ENCODE assay signal across 24 mouse cellular contexts in genomic region chr3:49887359-49887758, GRCm38 (mm10).
DNase-seq lines count a peak whose midpoint lies in the region; ATAC-seq and TF ChIP-seq lines count a peak whose summit lies in the region.
"Had no signal": no experiment of that assay in that cellular context is flagged by ENCODE, and none has a peak within 500 bp of the region (broad histone marks: within the 10 kb centered on the region; RNA-seq: fewer than 3 reads in every experiment).

No protein-coding gene starts in this region.

- TF ChIP-seq EP300 in lung, postnatal 0 days (IDR thresholded peaks at IDR 0.05), result no peak

- H3K27me3 ChIP-seq in hindbrain, embryonic 10.5 days (ENCODE audit: insufficient read depth, poor library complexity, severe bottlenecking), result no peaks in the 10 kb centered on the region
- no peaks in the 10 kb centered on the region for H3K27me3 ChIP-seq in hindbrain, embryonic 16.5 days (replicated peaks; ENCODE audit: control insufficient read depth, insufficient read depth, low read length)
- H3K27me3 ChIP-seq in lung, postnatal 0 days (replicated peaks; ENCODE audit: insufficient read depth, low read length), result no peaks in the 10 kb centered on the region
- H3K27me3 ChIP-seq: embryonic facial prominence, embryonic 15.5 days; kidney, embryonic 15.5 days; neural tube, embryonic 13.5 days; stomach, embryonic 15.5 days had no signal

- 58% methylated on average over 2 of the region's 2 CpGs for WGBS in hindbrain, embryonic 10.5 days
- 45% methylated on average over 2 of the region's 2 CpGs for WGBS in hindbrain, embryonic 16.5 days
- WGBS in lung, postnatal 0 days, result 56% methylated on average over 2 of the region's 2 CpGs

- DNase-seq in frontal cortex, postnatal 14 days (ENCODE audit: low spot score in 2 of 2), result no peak
- DNase-seq in hindbrain, embryonic 10.5 days (ENCODE audit: low spot score), result no peak
- DNase-seq in right cerebral cortex, adult 18-20 months, result peak; percentile 4
- DNase-seq in right cerebral cortex, postnatal 4 days, result no peak
- DNase-seq in layer of hippocampus, adult 11-12 months (ENCODE audit: low spot score), result no peak
- DNase-seq in lung, postnatal 0 days (ENCODE audit: low spot score), result no peak
- DNase-seq: adrenal gland, postnatal 14 days; cerebellum, adult 18-20 months; cerebellum, postnatal 25 days; gastrocnemius, postnatal 36 days; kidney, postnatal 4 days; liver, postnatal 0 days; lung, postnatal 14 days; right cerebral cortex, postnatal 14 days; thymus, adult 2 months had no signal

- H3K4me2 ChIP-seq in hindbrain, embryonic 16.5 days (ENCODE audit: low read length), result no peak overlapping the region
- no peak overlapping the region for H3K4me2 ChIP-seq in lung, postnatal 0 days (replicated peaks; ENCODE audit: low read depth, low read length)
- H3K4me2 ChIP-seq: embryonic facial prominence, embryonic 15.5 days; kidney, embryonic 15.5 days; stomach, embryonic 15.5 days had no signal

- H3K9me3 ChIP-seq in hindbrain, embryonic 10.5 days, result no peaks in the 10 kb centered on the region
- H3K9me3 ChIP-seq in hindbrain, embryonic 16.5 days (ENCODE audit: control insufficient read depth, low read length), result no peaks in the 10 kb centered on the region
- H3K9me3 ChIP-seq in lung, postnatal 0 days (ENCODE audit: low read length), result no peaks in the 10 kb centered on the region
- H3K9me3 ChIP-seq: embryonic facial prominence, embryonic 15.5 days; kidney, embryonic 15.5 days; neural tube, embryonic 13.5 days; stomach, embryonic 15.5 days had no signal

- peak; percentile 52; the same call in 1 of the 2 replicates for ATAC-seq in frontal cortex, adult (ENCODE audit: low TSS enrichment)
- ATAC-seq in hindbrain, embryonic 16.5 days, result no peak
- no peak for ATAC-seq in lung, postnatal 0 days
- ATAC-seq: activated CD4-positive, CD25-positive, alpha-beta regulatory T cell, adult 4 months; CD4-positive, CD25-positive, alpha-beta regulatory T cell, adult 4 months; intestine, embryonic 16.5 days; liver, postnatal 0 days had no signal

- TF ChIP-seq CTCF in lung, postnatal 0 days (IDR thresholded peaks at IDR 0.05), result no peak

- H3K9ac ChIP-seq in hindbrain, embryonic 16.5 days (ENCODE audit: low read depth, low read length), result no peak overlapping the region
- H3K9ac ChIP-seq in lung, postnatal 0 days (replicated peaks; ENCODE audit: low read depth), result no peak overlapping the region
- H3K9ac ChIP-seq: embryonic facial prominence, embryonic 15.5 days; kidney, embryonic 15.5 days; liver, postnatal 0 days; neural tube, embryonic 13.5 days; stomach, embryonic 15.5 days had no signal

- no peak overlapping the region for H3K4me3 ChIP-seq in hindbrain, embryonic 10.5 days
- H3K4me3 ChIP-seq in hindbrain, embryonic 16.5 days (ENCODE audit: low read length), result no peak overlapping the region
- H3K4me3 ChIP-seq in lung, postnatal 0 days (ENCODE audit: low read depth, low read length), result no peak overlapping the region
- H3K4me3 ChIP-seq: embryonic facial prominence, embryonic 15.5 days; kidney, embryonic 15.5 days; neural tube, embryonic 13.5 days; stomach, embryonic 15.5 days had no signal

- peaks cover 14% of the 10 kb centered on the region for H3K4me1 ChIP-seq in hindbrain, embryonic 10.5 days (replicated peaks)
- H3K4me1 ChIP-seq in hindbrain, embryonic 16.5 days (ENCODE audit: control insufficient read depth, insufficient read depth, low read depth, low read length), result no peaks in the 10 kb centered on the region; the same call in 1 of the 2 replicates
- no peaks in the 10 kb centered on the region for H3K4me1 ChIP-seq in lung, postnatal 0 days (ENCODE audit: insufficient read depth, low read depth, low read length)
- H3K4me1 ChIP-seq: embryonic facial prominence, embryonic 15.5 days; kidney, embryonic 15.5 days; stomach, embryonic 15.5 days had no signal

- no peaks in the 10 kb centered on the region for H3K36me3 ChIP-seq in hindbrain, embryonic 10.5 days
- H3K36me3 ChIP-seq in hindbrain, embryonic 16.5 days (ENCODE audit: control insufficient read depth, insufficient read depth, low read length), result no peaks in the 10 kb centered on the region
- no peaks in the 10 kb centered on the region for H3K36me3 ChIP-seq in lung, postnatal 0 days (ENCODE audit: insufficient read depth, low read length)
- H3K36me3 ChIP-seq: embryonic facial prominence, embryonic 15.5 days; kidney, embryonic 15.5 days; neural tube, embryonic 13.5 days; stomach, embryonic 15.5 days had no signal

- H3K27ac ChIP-seq in hindbrain, embryonic 10.5 days, result peak overlapping the region; percentile 47; the same call in 1 of the 2 replicates
- H3K27ac ChIP-seq in hindbrain, embryonic 16.5 days (ENCODE audit: low read depth, low read length), result no peak overlapping the region
- no peak overlapping the region for H3K27ac ChIP-seq in lung, postnatal 0 days (ENCODE audit: low read length)
- H3K27ac ChIP-seq: embryonic facial prominence, embryonic 15.5 days; kidney, embryonic 15.5 days; neural tube, embryonic 13.5 days; stomach, embryonic 15.5 days had no signal
